ENCODE assay signal across 1 mouse cellular context in the genomic region with DNA sequence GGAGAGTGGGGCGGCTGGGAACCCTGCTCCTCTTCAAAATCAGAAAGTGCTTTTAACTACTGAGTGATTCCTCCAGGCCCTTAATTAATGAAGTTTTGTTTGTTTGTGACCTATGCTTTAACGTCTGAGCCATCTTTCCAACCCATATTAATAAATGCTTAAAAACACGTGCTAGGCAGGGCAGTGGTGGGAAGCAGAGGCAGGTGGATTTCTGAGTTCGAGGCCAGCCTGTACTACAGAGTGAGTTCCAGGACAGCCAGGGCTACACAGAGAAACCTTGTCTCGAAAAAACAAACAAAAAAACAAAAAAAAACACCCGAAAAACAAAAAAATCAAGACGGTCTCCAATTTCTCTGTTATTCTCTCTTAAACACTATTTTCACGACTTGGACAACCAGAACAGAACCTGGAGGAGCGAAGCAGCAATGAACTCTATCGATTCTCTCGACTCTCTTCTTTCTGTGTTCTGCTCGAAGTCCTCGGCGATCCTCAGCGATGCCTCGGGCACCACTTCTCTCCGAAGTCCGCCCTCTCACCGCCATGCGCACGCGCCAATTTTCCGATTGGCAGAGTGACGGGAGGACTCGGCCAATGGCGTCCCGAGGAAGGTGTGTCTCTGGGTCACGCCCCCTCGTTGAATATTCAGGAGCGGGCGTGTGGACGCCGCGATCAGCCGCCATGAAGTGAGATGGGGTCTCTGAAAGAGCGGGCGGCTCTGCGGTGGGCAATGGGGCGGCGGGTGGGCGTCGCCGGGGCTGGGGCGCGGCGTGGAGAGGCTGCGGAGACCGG.
TF ChIP-seq lines count a peak whose summit lies in the region.

TSS of gene Ercc2 (plus strand) at position 634 of the 789 bp plus-strand sequence.

TF ChIP-seq in CH12.LX, 34 proteins besides CTCF, POLR2A, EP300 and RAD21 (continued from another document):
- TF ChIP-seq ZNF384 (IDR thresholded peaks at IDR 0.05; ENCODE audit: low read depth, low read length) (no peak), IRF4 (IDR thresholded peaks at IDR 0.05; ENCODE audit: low read depth, low read length) (peak; percentile 73; the same call in 1 of the 2 replicates), SMC3 (IDR thresholded peaks at IDR 0.05; ENCODE audit: low read depth, low read length) (no peak), ZC3H11A (IDR thresholded peaks at IDR 0.05; ENCODE audit: low read depth, low read length) (no peak), NELFE (IDR thresholded peaks at IDR 0.05; ENCODE audit: low read depth, low read length) (no peak), ZMIZ1 (IDR thresholded peaks at IDR 0.05; ENCODE audit: low read depth, low read length) (no peak), ETS1 (conservative IDR thresholded peaks at IDR 0.05; ENCODE audit: low read depth, low read length) (no peak), MXI1 (IDR thresholded peaks at IDR 0.05; ENCODE audit: low read depth, low read length) (peak; percentile 60; the same call in 1 of the 2 replicates), USF1 (IDR thresholded peaks at IDR 0.05; ENCODE audit: low read depth, low read length) (no peak), BHLHE40 (IDR thresholded peaks at IDR 0.05; ENCODE audit: low read depth, low read length) (peak; percentile 50; the same call in 1 of the 2 replicates), ELF1 (IDR thresholded peaks at IDR 0.05; ENCODE audit: low read depth, low read length) (peak; percentile 71), SIN3A (IDR thresholded peaks at IDR 0.05; ENCODE audit: low read length) (peak; percentile 88), JUND (conservative IDR thresholded peaks at IDR 0.05; ENCODE audit: low read depth, low read length) (no peak), GABPA (IDR thresholded peaks at IDR 0.05; ENCODE audit: insufficient replicate concordance, low read depth, low read length) (no peak; the same call in 1 of the 2 replicates), RCOR1 (conservative IDR thresholded peaks at IDR 0.05; ENCODE audit: low read depth, low read length) (no peak), TBP (conservative IDR thresholded peaks at IDR 0.05; ENCODE audit: low read depth, low read length) (peak; percentile 66), E2F4 (IDR thresholded peaks at IDR 0.05; ENCODE audit: insufficient replicate concordance, low read depth, low read length) (no peak), MAZ (IDR thresholded peaks at IDR 0.05; ENCODE audit: low read depth, low read length) (no peak), TCF12 (IDR thresholded peaks at IDR 0.05; ENCODE audit: low read depth, low read length) (peak; percentile 67; the same call in 1 of the 2 replicates), ZKSCAN1 (IDR thresholded peaks at IDR 0.05; ENCODE audit: borderline replicate concordance, low read depth, low read length) (no peak), CHD2 (IDR thresholded peaks at IDR 0.05; ENCODE audit: low read length) (peak; percentile 50; the same call in 1 of the 2 replicates)
TF ChIP-seq in CH12.LX: peak in this region for 13.
